Mouse (Mus musculus) lung, postnatal 14 days (tissue): Measurements from ENCODE around the gene Rims1.

Experiments
- DNase-seq: peaks from one replicate; pipeline ENCODE4 v3.0.0; 2021

The Rims1 gene

GRCm38 (mm10) chr1:22683455-22683854 lies 122.3 kb downstream of the Rims1 start:
- no peak for DNase-seq

- no peak for DNase-seq
Measured at GRCm38 (mm10) chr1:22664196-22664595, 141.6 kb downstream of the Rims1 start.

- DNase-seq, result no peak
Measured at GRCm38 (mm10) chr1:22661825-22662224, 144.0 kb downstream of the Rims1 start.

GRCm38 (mm10) chr1:22655983-22656382 lies 149.8 kb downstream of the Rims1 start:
- DNase-seq, result no peak

GRCm38 (mm10) chr1:22654903-22655302 lies 150.9 kb downstream of the Rims1 start:
- no peak for DNase-seq

GRCm38 (mm10) chr1:22650588-22650987 lies 155.2 kb downstream of the Rims1 start:
- no peak for DNase-seq

- DNase-seq, result no peak
Measured at GRCm38 (mm10) chr1:22649432-22649831, 156.4 kb downstream of the Rims1 start.

GRCm38 (mm10) chr1:22645257-22645656 lies 160.5 kb downstream of the Rims1 start:
- DNase-seq, result no peak

- DNase-seq, result peak; percentile 12
Measured at GRCm38 (mm10) chr1:22640568-22640967, 165.2 kb downstream of the Rims1 start.

GRCm38 (mm10) chr1:22639702-22640101 lies 166.1 kb downstream of the Rims1 start:
- DNase-seq, result no peak

- no peak for DNase-seq
Measured at GRCm38 (mm10) chr1:22633871-22634270, 171.9 kb downstream of the Rims1 start.

- no peak for DNase-seq
Measured at GRCm38 (mm10) chr1:22632551-22632950, 173.2 kb downstream of the Rims1 start.

GRCm38 (mm10) chr1:22631991-22632390 lies 173.8 kb downstream of the Rims1 start:
- DNase-seq, result no peak

- no peak for DNase-seq
Measured at GRCm38 (mm10) chr1:22629011-22629410, 176.8 kb downstream of the Rims1 start.

- DNase-seq, result peak; percentile 4
Measured at GRCm38 (mm10) chr1:22627013-22627412, 178.8 kb downstream of the Rims1 start.

- DNase-seq, result no peak
Measured at GRCm38 (mm10) chr1:22626295-22626694, 179.5 kb downstream of the Rims1 start.

GRCm38 (mm10) chr1:22620827-22621226 lies 185.0 kb downstream of the Rims1 start:
- no peak for DNase-seq

GRCm38 (mm10) chr1:22615601-22616000 lies 190.2 kb downstream of the Rims1 start:
- no peak for DNase-seq

GRCm38 (mm10) chr1:22613609-22614008 lies 192.2 kb downstream of the Rims1 start:
- DNase-seq, result no peak

GRCm38 (mm10) chr1:22604329-22605044 lies 201.3 kb downstream of the Rims1 start:
- peak; percentile 18 for DNase-seq

GRCm38 (mm10) chr1:22596197-22596596 lies 209.6 kb downstream of the Rims1 start:
- no peak for DNase-seq

- DNase-seq, result peak; percentile 43
Measured at GRCm38 (mm10) chr1:22594841-22595240, 211.0 kb downstream of the Rims1 start.

GRCm38 (mm10) chr1:22587859-22588383 lies 217.9 kb downstream of the Rims1 start:
- DNase-seq, result no peak

- DNase-seq, result no peak
Measured at GRCm38 (mm10) chr1:22585560-22585959, 220.2 kb downstream of the Rims1 start.

- DNase-seq, result peak; percentile 4
Measured at GRCm38 (mm10) chr1:22579470-22579869, 226.3 kb downstream of the Rims1 start.
